Mouse (Mus musculus): ENCODE results near the gene Cnot6l. TPM values are rescaled to one million over a fixed set of nuclear protein-coding genes. Genes with fewer than 3 reads are reported as not detected.
A peak's percentile ranks its signal among the peaks of the same experiment; 100 is the strongest.

Cnot6l gene
- total RNA-seq (2021) = 10 to 100 TPM; 81.8 to 95.3 TPM
- long read RNA-seq, experiment 1, full-length matches to known transcripts = 7 of 15 reads
- long read RNA-seq, experiment 1, partial matches to known transcripts = 1 of 15 reads
- long read RNA-seq, experiment 1, other reads (novel, unspliced or antisense) = 7 of 15 reads
- long read RNA-seq, experiment 2, full-length matches to known transcripts = 1 of 2 reads
- long read RNA-seq, experiment 2, partial matches to known transcripts = 0 of 2 reads
- long read RNA-seq, experiment 2, other reads (novel, unspliced or antisense) = 1 of 2 reads

DNA sequence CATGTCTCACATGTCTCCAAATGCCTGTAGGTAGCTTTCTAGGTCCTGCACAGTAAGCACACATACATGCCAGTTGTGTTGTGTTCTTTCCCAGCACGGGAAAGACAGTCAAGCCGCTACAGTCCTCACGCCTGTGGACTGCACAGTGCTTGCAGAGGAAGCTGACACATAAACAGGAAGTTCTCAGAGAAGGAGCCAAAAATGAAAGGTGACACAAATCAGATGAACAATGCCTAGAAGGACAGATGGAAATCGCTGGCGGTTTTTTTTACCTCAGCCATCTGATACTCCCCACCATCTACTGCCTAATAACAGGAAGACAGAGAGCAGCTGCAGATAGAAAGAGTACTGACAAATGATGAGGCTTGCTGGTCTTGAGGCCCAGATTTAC, at the start of gene Cnot6l:
Cnot6l (minus strand) TSS at position 151 of the 391 bp plus-strand sequence.
- DNase-seq = peak; percentile 37

GRCm38 (mm10) chr5:96209916-96210583, 46.1 kb upstream of the Cnot6l start:
- DNase-seq = peak; percentile 95

GRCm38 (mm10) chr5:96209459-96209858, 45.5 kb upstream of the Cnot6l start, which contains the start of gene Mrpl1:
Mrpl1 (plus strand) TSS chr5:96209493.
- DNase-seq = peak; percentile 49

DNA sequence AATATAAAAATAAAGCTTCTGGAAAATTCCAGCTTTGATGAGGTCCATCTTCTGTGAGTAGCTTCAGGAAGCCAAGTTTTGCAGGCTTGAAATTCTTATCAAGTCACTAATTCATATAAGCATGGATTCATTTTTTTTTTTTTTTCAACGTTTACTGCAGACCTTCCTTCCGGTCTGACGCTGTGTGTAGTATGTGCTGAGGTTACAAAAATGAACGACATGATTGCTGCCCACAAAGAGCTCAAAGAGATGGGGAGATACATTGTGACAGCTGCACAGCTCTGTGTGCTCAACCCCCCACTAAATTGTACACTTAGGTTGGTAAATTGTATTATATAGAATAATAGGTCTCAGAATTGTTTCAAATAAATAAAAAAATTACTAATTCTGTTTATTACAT, 44.6 kb upstream of the Cnot6l start:
- DNase-seq = no peak

DNA sequence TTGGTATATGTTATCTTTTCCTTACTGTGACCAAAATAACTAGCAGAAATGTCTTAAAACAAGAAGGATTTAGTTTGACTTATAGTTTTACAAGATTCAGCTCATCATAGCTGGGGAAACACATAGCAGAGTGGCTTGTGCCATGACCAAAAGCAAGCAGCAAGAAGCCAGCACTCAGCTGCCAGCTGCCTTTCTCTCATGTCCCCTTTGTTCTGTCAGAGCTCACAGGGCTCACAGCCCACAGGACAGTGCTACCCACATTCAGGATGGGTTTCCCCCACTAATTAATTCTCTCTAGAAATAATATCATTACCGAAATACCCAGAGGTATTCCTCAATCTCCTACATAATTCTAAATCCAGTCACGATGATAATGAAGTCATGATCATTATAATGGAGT, 43.6 kb upstream of the Cnot6l start:
- DNase-seq = no peak

GRCm38 (mm10) chr5:96206897-96207296, 42.9 kb upstream of the Cnot6l start:
- DNase-seq = peak; percentile 80

GRCm38 (mm10) chr5:96201462-96202154, 37.6 kb upstream of the Cnot6l start:
- DNase-seq = no peak

- DNase-seq = no peak
Measured at GRCm38 (mm10) chr5:96200269-96200668, 36.3 kb upstream of the Cnot6l start.

- DNase-seq = no peak
Measured at GRCm38 (mm10) chr5:96198271-96198670, 34.3 kb upstream of the Cnot6l start.

GRCm38 (mm10) chr5:96196547-96197052, 32.6 kb upstream of the Cnot6l start:
- DNase-seq = no peak

DNA sequence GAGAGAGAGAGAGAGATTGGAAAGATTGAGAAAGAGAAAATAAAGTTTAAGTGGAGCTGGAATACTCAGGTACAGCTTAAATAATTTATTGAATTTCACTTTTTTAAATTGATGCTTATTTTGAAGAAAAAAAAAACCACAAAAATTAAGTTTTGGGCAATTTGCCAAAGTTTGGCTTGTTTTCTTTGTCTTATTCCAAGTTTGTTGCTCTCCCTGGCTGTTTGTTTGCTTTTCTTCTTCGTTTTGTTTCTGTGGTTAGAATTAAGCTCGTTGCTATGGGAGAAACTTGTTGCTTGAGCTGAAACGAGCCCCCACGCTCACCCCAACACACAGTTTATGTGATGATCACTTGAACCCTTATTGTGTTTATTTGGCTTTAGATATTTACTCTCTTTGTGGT, 27.3 kb upstream of the Cnot6l start:
- DNase-seq = no peak

DNA sequence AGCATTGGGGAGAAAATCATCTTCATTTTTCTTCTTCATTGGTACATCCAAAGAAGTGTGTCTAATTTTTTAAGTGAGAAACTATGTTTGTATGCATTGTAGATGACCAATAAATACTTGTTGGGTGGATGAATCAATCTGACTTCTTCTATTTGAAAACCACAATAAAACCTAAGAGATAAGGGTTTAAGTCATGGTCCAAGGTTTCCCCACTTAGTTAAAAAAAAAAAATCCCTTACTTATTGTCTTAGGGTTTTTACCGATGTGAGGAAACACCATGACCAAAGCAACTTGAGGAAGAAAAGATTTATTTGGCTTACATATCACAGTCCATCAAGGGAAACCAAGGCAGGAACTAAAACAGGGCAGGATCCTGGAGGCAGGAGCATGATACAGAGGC, 25.8 kb upstream of the Cnot6l start:
- DNase-seq = no peak

GRCm38 (mm10) chr5:96183987-96184386, 20.0 kb upstream of the Cnot6l start:
- no peak for DNase-seq

- no peak for DNase-seq
Measured at GRCm38 (mm10) chr5:96183211-96183610, 19.2 kb upstream of the Cnot6l start.

DNA sequence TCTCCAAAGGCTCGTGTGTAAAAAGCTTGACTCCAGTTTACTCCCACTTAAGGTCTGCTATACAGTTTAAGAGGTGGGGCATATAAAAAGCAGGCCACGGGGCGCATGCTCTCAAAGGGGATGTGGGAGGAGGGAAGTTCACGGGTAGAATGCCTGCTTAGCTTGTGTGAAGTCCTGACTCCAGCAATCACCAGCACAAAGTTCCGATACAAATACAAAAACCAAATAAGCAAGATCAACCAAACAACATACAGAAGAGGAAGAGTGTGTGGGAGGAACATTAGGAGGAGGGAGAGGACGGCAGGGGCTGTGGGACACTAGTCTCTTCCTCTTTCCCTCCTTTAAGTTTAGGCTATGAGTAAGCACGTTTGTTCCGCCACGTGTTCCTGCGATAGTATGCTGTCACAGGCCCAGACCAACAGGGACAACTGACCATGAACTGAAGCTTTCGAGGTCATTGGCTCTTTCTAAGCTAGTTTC, 12.9 kb upstream of the Cnot6l start:
- no peak for DNase-seq

GRCm38 (mm10) chr5:96176121-96176520, 12.2 kb upstream of the Cnot6l start:
- DNase-seq = no peak

- no peak for DNase-seq
Measured at GRCm38 (mm10) chr5:96171765-96172164, 7.8 kb upstream of the Cnot6l start.

DNA sequence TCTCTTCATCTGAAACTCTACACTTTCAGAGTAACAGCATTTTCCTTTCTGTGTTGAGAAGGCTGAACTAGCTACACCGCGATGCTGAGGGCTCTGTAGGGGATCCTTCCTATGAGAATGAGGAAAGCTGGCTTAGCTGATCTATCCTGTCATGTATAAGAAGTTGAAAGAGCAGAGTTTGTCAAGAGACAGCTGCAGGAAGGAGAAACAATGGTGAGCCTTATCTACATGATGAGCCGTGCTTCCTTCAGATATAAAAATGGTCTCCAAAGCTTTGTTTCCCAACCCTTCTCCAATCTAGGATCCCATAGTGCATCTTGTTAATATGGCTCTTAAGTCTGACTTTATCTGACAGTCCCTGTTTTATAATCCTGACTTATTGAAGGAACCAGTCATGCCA, 6.5 kb upstream of the Cnot6l start:
- DNase-seq = no peak

- DNase-seq = no peak
Measured at GRCm38 (mm10) chr5:96166761-96167160, 2.8 kb upstream of the Cnot6l start.

DNA sequence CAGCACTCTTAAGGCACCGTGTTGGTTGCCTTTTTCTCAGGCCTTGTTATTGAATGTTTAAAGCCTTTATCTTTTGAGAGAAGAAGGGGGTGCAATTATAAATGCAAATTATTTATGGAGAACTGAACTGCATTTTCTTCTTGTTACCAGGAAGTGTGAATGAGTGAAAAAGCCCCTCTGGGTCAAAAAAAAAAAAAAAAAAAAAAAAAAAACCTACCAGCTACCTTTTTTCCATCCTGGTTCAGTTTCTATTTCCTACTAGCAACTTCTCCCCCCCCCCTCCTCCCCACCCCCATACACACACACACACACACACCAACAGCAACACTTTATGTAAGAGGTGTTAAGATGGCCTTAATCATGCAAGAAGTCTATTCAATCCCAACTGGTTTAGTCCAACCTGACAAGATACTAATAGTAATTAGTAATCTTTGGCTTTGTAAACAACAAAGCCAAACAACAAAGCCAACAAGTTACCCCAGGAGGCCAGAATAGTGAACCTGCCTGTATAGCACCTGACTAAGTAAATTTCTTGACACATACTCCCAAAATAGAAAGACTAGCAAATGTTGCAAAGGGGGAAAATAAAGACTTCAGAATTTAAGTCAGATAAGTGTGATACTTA, 463 bp downstream of the Cnot6l start:
- no peak for DNase-seq

- peak; percentile 93 for DNase-seq
Measured at GRCm38 (mm10) chr5:96162399-96163331, 1.3 kb downstream of the Cnot6l start.

All from adrenal gland, postnatal 10 days (tissue).